Mouse (Mus musculus) thymus, adult 2 months (tissue): ENCODE measurements around the gene Ccdc189. TPM values are rescaled to one million over a fixed set of nuclear protein-coding genes. Genes with fewer than 3 reads are reported as not detected.

ENCODE experiments used
- DNase-seq: peaks from one replicate; pipeline ENCODE4 v3.0.0; 2021
- H3K27ac ChIP-seq: fragments of 200-500 bp; 2 replicates; pipeline ENCODE4 v1.5.1; 2012; ENCODE audit warnings: low read length, control low read depth; ENCODE audit not compliant: control insufficient read depth, insufficient read depth
- H3K27me3 ChIP-seq: fragments of 200-500 bp; 2 replicates; pipeline ENCODE4 v1.6.1; 2012; ENCODE audit warnings: mild to moderate bottlenecking, low read length, moderate library complexity, mixed read lengths; ENCODE audit not compliant: control insufficient read depth, insufficient read depth
- H3K36me3 ChIP-seq: fragments of 200-500 bp; 2 replicates; pipeline ENCODE4 v1.6.1; 2012; ENCODE audit warnings: mild to moderate bottlenecking, low read length, moderate library complexity; ENCODE audit not compliant: control insufficient read depth, insufficient read depth
- H3K4me1 ChIP-seq: fragments of 200-500 bp; replicated peaks from 2 replicates; pipeline ENCODE4 v1.6.1; 2012; ENCODE audit warnings: low read length; ENCODE audit not compliant: control insufficient read depth, insufficient read depth
- H3K4me3 ChIP-seq: fragments of 200-500 bp; 2 replicates; pipeline ENCODE4 v1.5.1; 2012; ENCODE audit warnings: mild to moderate bottlenecking, low read length, control low read depth, moderate library complexity; ENCODE audit not compliant: control insufficient read depth, insufficient read depth
- CTCF ChIP-seq: fragments of 200-500 bp; IDR thresholded peaks from 2 replicates; pipeline ENCODE4 v1.5.1; 2012; ENCODE audit warnings: mild to moderate bottlenecking, control low read depth, low read length, moderate library complexity, borderline replicate concordance; ENCODE audit not compliant: control insufficient read depth, poor library complexity, insufficient read depth; ENCODE audit errors: extremely low read depth
- POLR2A ChIP-seq: fragments of 200-500 bp; IDR thresholded peaks from 2 replicates; pipeline ENCODE4 v1.6.1; 2012; ENCODE audit warnings: mild to moderate bottlenecking, low read length, control low read depth, moderate library complexity; ENCODE audit not compliant: control insufficient read depth, poor library complexity, insufficient read depth; ENCODE audit errors: extremely low read depth
- WGBS: fragments of 180-500 bp; shearing (Covaris S2); methylation state at CpG from one replicate; pipeline ENCODE4 v1.1.7; 2018; 5-methylcytosine and 5-hydroxymethylcytosine counted together
- polyA plus RNA-seq: library from polyadenylated mRNA; depleted of rRNA; stranded (reverse); fragments of >200 nt; gene quantifications from 2 replicates; pipeline ENCODE4 v1.2.3, GENCODE M21; 2012

Gene Ccdc189
- polyA plus RNA-seq, 1 experiment = 2.9 TPM

GRCm38 (mm10) chr7:127596747-127597146 lies 8.4 kb upstream of the Ccdc189 start:
- no peak overlapping the region for H3K4me3 ChIP-seq
- H3K4me1 ChIP-seq = no peaks in the 10 kb centered on the region
- 95% methylated on average over 17 of the region's 17 CpGs for WGBS
- peaks cover 91% of the 10 kb centered on the region for H3K36me3 ChIP-seq
- no peak for TF ChIP-seq CTCF
- H3K27me3 ChIP-seq = no peaks in the 10 kb centered on the region
- no peak overlapping the region for H3K27ac ChIP-seq
- no peak for DNase-seq

- TF ChIP-seq CTCF (no peak), POLR2A (no peak)
- H3K4me3 ChIP-seq = no peak overlapping the region
- peaks cover 73% of the 10 kb centered on the region for H3K36me3 ChIP-seq
- H3K4me1 ChIP-seq = peaks cover 13% of the 10 kb centered on the region
- no peaks in the 10 kb centered on the region for H3K27me3 ChIP-seq
- no peak for DNase-seq
- 97% methylated on average over 14 of the region's 14 CpGs for WGBS
- no peak overlapping the region for H3K27ac ChIP-seq
Observed at GRCm38 (mm10) chr7:127592575-127592974, 4.2 kb upstream of the Ccdc189 start.

GRCm38 (mm10) chr7:127591108-127591507 lies 2.7 kb upstream of the Ccdc189 start:
- H3K4me1 ChIP-seq = peaks cover 13% of the 10 kb centered on the region
- DNase-seq = no peak
- no peak overlapping the region for H3K27ac ChIP-seq
- peaks cover 58% of the 10 kb centered on the region for H3K36me3 ChIP-seq
- H3K4me3 ChIP-seq = no peak overlapping the region
- WGBS = 95% methylated on average over 10 of the region's 10 CpGs
- TF ChIP-seq POLR2A (no peak), CTCF (no peak)
- H3K27me3 ChIP-seq = no peaks in the 10 kb centered on the region

- no peaks in the 10 kb centered on the region for H3K27me3 ChIP-seq
Observed at GRCm38 (mm10) chr7:127589637-127590036, 1.2 kb upstream of the Ccdc189 start.

GRCm38 (mm10) chr7:127588901-127589300 lies 506 bp upstream of the Ccdc189 start:
- peak overlapping the region; percentile 42; the same call in 1 of the 2 replicates for H3K27ac ChIP-seq
- H3K27me3 ChIP-seq = no peaks in the 10 kb centered on the region
- 4% methylated on average over 29 of the region's 29 CpGs for WGBS
- DNase-seq = no peak
- H3K4me1 ChIP-seq = peaks cover 13% of the 10 kb centered on the region
- H3K36me3 ChIP-seq = peaks cover 37% of the 10 kb centered on the region
- peak overlapping the region; percentile 98 for H3K4me3 ChIP-seq
- TF ChIP-seq POLR2A (0 out of 2 replicates have a peak, but pooled peaks have one; percentile 7), CTCF (no peak)

More at GRCm38 (mm10) chr7:127589637-127590036, 1.2 kb upstream of the Ccdc189 start:
- Histone ChIP-seq H3K27ac (no peak overlapping the region), H3K4me1 (peaks cover 13% of the 10 kb centered on the region), H3K4me3 (no peak overlapping the region), H3K36me3 (peaks cover 43% of the 10 kb centered on the region)
- DNase-seq = no peak
- TF ChIP-seq POLR2A (no peak), CTCF (no peak)
- WGBS = 95% methylated on average over 9 of the region's 9 CpGs

- H3K4me3 ChIP-seq = no peak overlapping the region
- no peak overlapping the region for H3K27ac ChIP-seq
- no peaks in the 10 kb centered on the region for H3K27me3 ChIP-seq
- 70% methylated on average over 5 of the region's 5 CpGs for WGBS
- no peak for DNase-seq
- no peak for TF ChIP-seq CTCF
- no peak for TF ChIP-seq POLR2A
- H3K4me1 ChIP-seq = peaks cover 13% of the 10 kb centered on the region
- peaks cover 37% of the 10 kb centered on the region for H3K36me3 ChIP-seq
Observed at GRCm38 (mm10) chr7:127587196-127587595, 1.2 kb downstream of the Ccdc189 start.

GRCm38 (mm10) chr7:127586149-127586548 lies 2.2 kb downstream of the Ccdc189 start:
- peaks cover 33% of the 10 kb centered on the region for H3K36me3 ChIP-seq
- H3K4me3 ChIP-seq = no peak overlapping the region
- 97% methylated on average over 6 of the region's 6 CpGs for WGBS
- peaks cover 13% of the 10 kb centered on the region for H3K4me1 ChIP-seq
- DNase-seq = no peak
- H3K27me3 ChIP-seq = no peaks in the 10 kb centered on the region
- TF ChIP-seq CTCF (no peak), POLR2A (no peak)
- H3K27ac ChIP-seq = no peak overlapping the region
